Mouse (Mus musculus) thymus, adult 2 months (tissue): ENCODE measurements around the gene Cntnap2.

Experiments
- CTCF ChIP-seq: fragments of 200-500 bp; IDR thresholded peaks from 2 replicates; pipeline ENCODE4 v1.5.1; 2012; ENCODE audit warnings: mild to moderate bottlenecking, control low read depth, low read length, moderate library complexity, borderline replicate concordance; ENCODE audit not compliant: control insufficient read depth, poor library complexity, insufficient read depth; ENCODE audit errors: extremely low read depth
- POLR2A ChIP-seq: fragments of 200-500 bp; IDR thresholded peaks from 2 replicates; pipeline ENCODE4 v1.6.1; 2012; ENCODE audit warnings: mild to moderate bottlenecking, low read length, control low read depth, moderate library complexity; ENCODE audit not compliant: control insufficient read depth, poor library complexity, insufficient read depth; ENCODE audit errors: extremely low read depth

DNA sequence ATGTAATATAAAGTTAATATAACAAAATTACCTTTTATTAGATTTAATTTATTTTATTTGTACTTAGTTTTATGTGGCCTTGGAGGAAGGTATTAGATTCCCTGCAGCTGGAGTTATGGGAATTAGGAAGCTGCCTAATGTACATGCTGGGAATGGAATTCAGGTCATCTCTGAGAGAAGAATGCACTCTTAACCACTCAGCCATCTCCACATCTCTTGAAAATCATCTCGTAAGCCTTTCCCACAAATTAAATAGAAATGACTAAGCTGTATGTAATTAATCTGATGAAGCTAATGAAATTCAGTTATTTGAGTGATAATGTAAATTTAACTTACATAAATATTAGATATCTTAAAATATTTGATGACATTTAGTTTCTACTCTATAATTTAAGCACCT lies 826.3 kb downstream of the Cntnap2 start:
- no peak for TF ChIP-seq CTCF
- TF ChIP-seq POLR2A: no peak
